Mouse (Mus musculus): ENCODE measurements around the gene Cir1.

Cir1 gene

DNA sequence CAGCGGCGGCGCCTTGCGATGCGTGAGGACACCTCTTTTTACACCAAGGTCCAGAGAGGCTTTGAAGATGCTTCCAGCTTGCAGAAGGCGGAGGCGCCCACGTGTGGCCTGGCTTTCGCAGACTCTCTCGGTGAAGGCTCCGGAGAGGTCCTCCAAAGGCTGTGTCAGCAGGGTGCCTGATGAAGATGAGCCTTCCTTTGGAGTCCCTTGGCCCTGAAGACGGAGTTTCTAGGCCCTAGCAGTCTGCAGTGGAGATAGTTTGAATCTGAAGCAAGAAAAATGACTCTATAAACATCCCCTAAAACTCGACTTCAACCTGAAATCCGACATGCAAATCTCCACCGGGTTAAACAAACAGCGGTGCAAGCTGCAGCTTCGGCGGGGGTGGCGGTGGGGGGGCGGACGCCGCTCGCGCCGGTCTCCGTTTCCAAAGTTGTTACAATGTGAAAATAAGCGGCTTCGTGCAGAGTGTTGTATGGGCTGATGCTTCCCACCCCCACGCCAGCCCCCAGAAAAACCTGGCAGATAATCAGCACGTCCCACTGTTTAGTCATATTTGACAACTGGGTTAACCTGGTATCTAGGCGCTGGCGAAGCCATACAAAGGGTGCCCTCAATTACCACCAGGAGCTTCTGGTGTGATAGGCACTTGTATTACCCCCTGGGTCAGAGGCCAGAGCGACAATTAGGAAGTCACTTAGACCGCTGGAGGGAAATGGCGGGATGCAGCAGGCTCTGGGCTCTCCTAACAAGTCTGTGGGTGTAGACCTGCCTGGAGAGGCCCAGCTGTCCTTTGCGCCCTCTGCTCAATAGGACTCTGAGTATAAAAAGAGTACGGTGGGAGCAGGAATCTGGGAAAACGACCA lies 41.7 kb downstream of the Cir1 start:
- TF ChIP-seq GATA4 (IDR thresholded peaks at IDR 0.05; ENCODE audit: insufficient replicate concordance, low read length) = no peak

DNA sequence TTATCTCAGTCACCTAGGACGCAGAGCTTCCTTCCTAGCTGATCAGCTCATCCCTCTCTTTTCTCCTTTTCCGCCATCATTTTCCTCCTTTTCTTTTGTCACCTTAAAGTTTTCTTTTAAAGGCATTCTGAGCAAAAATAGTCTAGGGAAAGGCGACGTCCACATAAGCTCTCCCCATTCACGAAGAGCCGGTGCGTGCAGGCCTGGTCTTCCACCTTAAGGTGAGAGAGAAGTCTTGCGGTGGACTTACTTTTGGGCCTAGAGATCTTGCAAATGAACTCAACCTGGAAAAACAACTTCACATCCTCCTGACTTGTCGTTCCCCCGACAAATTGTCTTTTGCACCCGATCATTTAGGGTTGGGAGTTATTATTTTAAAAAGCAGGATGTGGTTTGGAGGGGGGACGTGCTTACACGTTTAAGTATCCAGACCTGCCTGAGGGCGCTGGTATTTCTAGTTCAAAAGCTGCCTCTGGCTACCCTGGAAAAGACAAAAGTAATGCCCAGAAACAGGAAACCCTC lies 42.4 kb downstream of the Cir1 start:
- no peak for TF ChIP-seq GATA4 (IDR thresholded peaks at IDR 0.05; ENCODE audit: insufficient replicate concordance, low read length)

GRCm38 (mm10) chr2:73269666-73270065 lies 42.8 kb downstream of the Cir1 start:
- TF ChIP-seq GATA4 (IDR thresholded peaks at IDR 0.05; ENCODE audit: insufficient replicate concordance, low read length) = no peak

GRCm38 (mm10) chr2:73268836-73269395 lies 43.6 kb downstream of the Cir1 start:
- TF ChIP-seq GATA4 (IDR thresholded peaks at IDR 0.05; ENCODE audit: insufficient replicate concordance, low read length) = no peak

- TF ChIP-seq GATA4 (IDR thresholded peaks at IDR 0.05; ENCODE audit: insufficient replicate concordance, low read length) = no peak
Observed at GRCm38 (mm10) chr2:73268281-73268680, 44.2 kb downstream of the Cir1 start.

DNA sequence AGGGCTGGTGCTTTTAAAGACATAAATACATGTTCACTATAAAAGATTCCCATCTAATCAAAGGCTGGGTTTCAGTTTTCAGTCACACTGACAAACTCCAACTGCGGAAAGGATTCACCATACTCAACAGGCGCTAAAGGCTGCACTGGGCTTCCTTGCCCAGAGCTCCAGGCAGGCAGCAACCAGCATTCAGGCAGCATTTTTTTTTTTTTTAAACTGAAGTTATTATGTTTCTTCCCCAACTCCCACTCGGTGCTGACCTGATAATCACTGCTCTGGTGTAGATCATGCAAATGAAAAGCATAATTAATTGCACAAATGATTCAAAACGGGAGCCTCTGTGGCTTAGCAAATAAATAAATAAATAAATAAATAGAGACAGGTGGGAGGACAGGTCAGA lies 44.7 kb downstream of the Cir1 start:
- TF ChIP-seq GATA4 (IDR thresholded peaks at IDR 0.05; ENCODE audit: insufficient replicate concordance, low read length) = no peak

DNA sequence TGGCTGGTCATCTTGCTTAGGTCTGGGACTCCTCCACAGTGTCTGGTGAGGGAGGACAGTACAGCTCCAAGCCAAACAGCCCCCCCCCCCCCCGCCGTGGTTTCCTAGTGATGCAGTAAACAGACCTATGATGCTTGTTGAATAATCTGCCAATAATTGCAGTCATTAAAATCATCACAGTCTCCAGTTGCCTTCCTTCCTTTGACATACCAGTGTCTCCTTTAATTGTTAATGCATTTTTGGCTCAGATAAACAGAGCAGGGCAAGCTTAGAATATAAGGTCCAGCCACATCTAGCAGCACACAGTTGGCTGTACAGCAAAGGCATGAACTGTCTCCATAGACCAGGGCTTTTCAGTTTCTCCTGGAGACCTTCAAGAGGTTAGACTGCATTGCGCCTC lies 45.3 kb downstream of the Cir1 start:
- no peak for TF ChIP-seq GATA4 (IDR thresholded peaks at IDR 0.05; ENCODE audit: insufficient replicate concordance, low read length)

GRCm38 (mm10) chr2:73266623-73267022 lies 45.9 kb downstream of the Cir1 start:
- TF ChIP-seq GATA4 (IDR thresholded peaks at IDR 0.05; ENCODE audit: insufficient replicate concordance, low read length) = no peak

DNA sequence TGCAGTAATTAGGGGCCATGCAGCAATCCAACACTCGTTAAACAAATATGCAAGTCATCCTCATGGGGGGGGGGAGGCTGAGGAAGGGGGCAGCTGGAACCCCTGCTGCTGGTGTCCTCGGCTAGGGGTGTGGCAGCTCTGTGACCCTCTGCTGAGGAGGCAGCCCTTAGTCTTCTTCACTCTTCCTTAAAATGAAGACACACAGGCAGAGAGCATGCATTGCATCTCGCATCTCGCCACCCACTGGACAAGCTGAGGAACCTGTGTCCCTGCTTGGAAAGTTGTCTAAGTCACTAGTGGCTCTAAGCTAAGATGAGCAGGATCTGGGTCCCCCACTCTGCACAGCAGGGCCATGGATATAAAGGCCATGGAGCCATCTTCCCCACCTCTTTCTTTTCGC lies 46.5 kb downstream of the Cir1 start:
- TF ChIP-seq GATA4 (IDR thresholded peaks at IDR 0.05; ENCODE audit: insufficient replicate concordance, low read length) = no peak

- no peak for TF ChIP-seq GATA4 (IDR thresholded peaks at IDR 0.05; ENCODE audit: insufficient replicate concordance, low read length)
Observed at GRCm38 (mm10) chr2:73264611-73265195, 47.8 kb downstream of the Cir1 start.

DNA sequence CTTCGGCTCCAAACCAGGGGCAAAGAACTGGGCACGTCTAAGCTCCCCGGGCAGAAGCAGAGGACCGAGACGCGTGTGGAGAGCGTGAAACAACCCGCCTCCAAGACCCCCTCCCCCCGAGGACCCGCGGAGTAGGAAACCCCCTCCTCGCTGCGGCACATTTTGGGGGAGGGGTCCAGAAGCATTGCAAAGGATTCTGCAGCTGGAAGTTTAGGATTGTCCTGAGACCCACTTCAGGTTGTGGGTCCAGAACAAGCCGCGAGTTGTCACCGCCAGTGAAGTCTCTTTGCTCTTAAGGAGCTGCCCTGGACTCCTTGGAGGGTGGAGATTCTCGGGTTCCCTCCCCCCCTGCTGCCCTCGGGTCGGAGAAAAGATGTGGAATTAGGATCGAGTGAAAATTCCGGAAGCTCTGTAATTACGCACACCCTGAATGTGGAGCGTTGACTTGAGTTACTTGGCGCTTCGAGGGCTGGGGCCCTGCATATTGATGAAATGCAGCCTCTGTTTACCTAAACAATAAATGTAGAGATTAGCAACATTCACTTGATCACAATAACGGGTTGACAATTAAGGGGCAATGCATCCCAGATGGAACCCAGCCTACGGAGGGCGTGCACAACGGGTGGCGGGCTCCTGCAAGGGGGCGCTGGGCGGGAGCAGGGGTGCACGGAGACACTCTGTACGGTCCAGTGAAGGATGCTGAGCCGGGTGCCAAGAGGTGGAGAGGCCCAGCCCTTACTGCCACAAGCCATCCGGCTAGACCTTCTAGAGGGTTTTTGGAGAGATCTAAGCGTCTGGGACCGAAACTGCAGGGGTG lies 48.5 kb downstream of the Cir1 start:
- no peak for TF ChIP-seq GATA4 (IDR thresholded peaks at IDR 0.05; ENCODE audit: insufficient replicate concordance, low read length)

DNA sequence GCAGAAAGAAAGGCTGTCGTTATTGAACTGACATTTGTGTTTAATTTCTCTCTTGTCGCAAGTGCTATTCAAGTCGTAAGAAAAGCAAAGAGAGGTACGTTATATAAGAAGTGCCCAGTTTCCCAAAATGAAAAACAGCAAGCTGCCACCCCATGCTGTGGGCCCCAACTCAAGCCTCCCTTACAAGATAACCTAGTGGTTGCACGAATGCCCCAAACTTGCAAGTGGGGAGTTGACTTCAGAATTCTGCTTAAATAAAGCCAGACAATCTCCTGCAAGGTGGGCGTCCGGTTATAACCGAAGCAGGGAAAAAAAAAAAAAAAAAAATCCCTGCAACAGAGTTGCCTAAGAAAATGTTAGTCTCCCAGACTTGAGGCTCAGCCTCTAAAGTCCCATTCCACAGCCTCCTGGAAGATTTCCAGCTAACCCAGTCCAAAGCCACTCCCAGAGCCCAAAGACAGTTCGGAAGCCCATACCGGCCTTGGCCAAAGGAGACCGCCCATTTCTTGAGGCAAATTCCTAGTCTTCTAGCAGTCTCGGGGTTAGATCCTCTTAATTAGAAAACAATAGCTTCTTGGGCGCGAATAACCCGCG lies 49.2 kb downstream of the Cir1 start:
- TF ChIP-seq GATA4 (IDR thresholded peaks at IDR 0.05; ENCODE audit: insufficient replicate concordance, low read length) = no peak

DNA sequence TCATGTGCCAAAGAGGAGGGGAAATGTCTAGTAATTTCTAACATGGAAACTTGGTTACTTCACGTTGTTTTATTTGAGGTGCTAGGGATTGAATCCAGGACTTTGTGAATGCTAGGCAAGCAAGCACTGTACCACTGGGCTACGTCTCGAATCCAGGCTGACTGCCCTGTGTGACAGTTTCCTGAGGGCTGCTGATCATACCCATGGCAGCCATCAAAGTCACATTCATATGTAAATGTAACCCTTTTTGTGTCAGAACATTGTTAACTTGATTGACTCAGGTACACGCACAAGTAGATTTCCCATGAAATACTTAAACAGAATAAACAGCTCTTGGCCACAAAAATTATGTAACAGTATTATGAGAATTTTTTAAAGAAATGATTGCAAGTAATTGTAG lies 63.8 kb downstream of the Cir1 start:
- no peak for TF ChIP-seq GATA4 (IDR thresholded peaks at IDR 0.05; ENCODE audit: insufficient replicate concordance, low read length)

GRCm38 (mm10) chr2:73241299-73241698 lies 71.2 kb downstream of the Cir1 start:
- TF ChIP-seq GATA4 (IDR thresholded peaks at IDR 0.05; ENCODE audit: insufficient replicate concordance, low read length) = no peak

Data from liver, adult (tissue).